Mouse (Mus musculus) left cerebral cortex, adult 2 months (tissue): ENCODE results near the gene Gm48552. TPM values are rescaled to one million over a fixed set of nuclear protein-coding genes. Genes with fewer than 3 reads are reported as not detected.

ENCODE experiments used
- DNase-seq, 2 experiments: peaks; one replicate each; pipeline ENCODE4 v3.0.0; 2021 to 2022; ENCODE audit warnings: low spot score in 2 of 2, mixed read lengths in 1 of 2; ENCODE audit errors: extremely low spot score in 1 of 2
- H3K27ac ChIP-seq: fragments of 200-600 bp; 2 replicates; pipeline ENCODE4 v1.8.1; 2022
- H3K4me3 ChIP-seq: fragments of 200-600 bp; 2 replicates; pipeline ENCODE4 v1.8.1; 2022
- CTCF ChIP-seq: fragments of 200-600 bp; IDR thresholded peaks from 2 replicates; pipeline ENCODE4 v1.8.1; 2022; ENCODE audit warnings: antibody characterized with exemption, mild to moderate bottlenecking, moderate library complexity
- intact Hi-C: fragments of 180-260 bp; cut with DNase I; formaldehyde crosslinking; loops from one replicate; pipeline ENCODE4 v1.15.1; 2025
- total RNA-seq, 2 experiments: library from RNA; stranded (reverse); gene quantifications; 2 replicates each; pipeline ENCODE4 v1.2.3; 2021

Gm48552 gene
- total RNA-seq, 2 experiments from 2014 or later = 5.1 to 7.1 TPM

GRCm38 (mm10) chr10:81364666-81365065, 24.1 kb upstream of the Gm48552 start:
- intact Hi-C loops = no loop called here
- Histone ChIP-seq H3K4me3 (no peak overlapping the region), H3K27ac (peak overlapping the region; percentile 45)
- no peak for DNase-seq
- no peak for TF ChIP-seq CTCF

DNA sequence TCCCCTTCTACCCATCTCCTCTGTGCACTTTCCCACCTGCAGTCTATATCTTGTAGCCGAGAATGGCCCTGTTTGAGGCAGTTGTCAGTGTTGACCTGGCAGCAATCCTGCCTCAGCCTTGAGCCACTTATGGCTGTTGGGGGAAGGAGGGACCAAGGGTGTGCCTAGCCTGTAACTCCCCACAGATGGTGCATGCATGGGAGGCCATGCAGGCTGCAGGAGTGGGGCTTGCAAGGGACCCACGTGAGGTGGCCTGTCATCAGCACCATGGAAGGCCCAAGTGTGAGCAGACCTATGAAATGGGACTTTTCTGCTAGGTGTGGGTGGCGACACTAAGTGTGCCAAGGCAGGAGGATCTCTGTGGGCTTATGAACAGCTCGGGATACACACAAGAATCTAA, 23.7 kb upstream of the Gm48552 start:
- Histone ChIP-seq H3K27ac (peak overlapping the region; percentile 45), H3K4me3 (no peak overlapping the region)
- TF ChIP-seq CTCF = no peak
- no peak for DNase-seq
- intact Hi-C loops = no loop called here

GRCm38 (mm10) chr10:81365672-81366476, 22.9 kb upstream of the Gm48552 start, which contains the start of gene 4930404N11Rik:
Gene 4930404N11Rik (minus strand): TSS chr10:81365816.
- intact Hi-C loops = no loop called here
- no peak for DNase-seq
- TF ChIP-seq CTCF = no peak
- peak within 1 kb of the TSS; percentile 45 for H3K27ac ChIP-seq
- no peak within 1 kb of the TSS for H3K4me3 ChIP-seq

- TF ChIP-seq CTCF = no peak
- no peak overlapping the region for H3K27ac ChIP-seq
- no peak for DNase-seq
- H3K4me3 ChIP-seq = no peak overlapping the region
- intact Hi-C loops = no loop called here
Observed at GRCm38 (mm10) chr10:81366477-81367206, 22.2 kb upstream of the Gm48552 start.

GRCm38 (mm10) chr10:81367207-81367495, 21.7 kb upstream of the Gm48552 start:
- intact Hi-C loops = no loop called here

GRCm38 (mm10) chr10:81375322-81375721, 13.5 kb upstream of the Gm48552 start:
- TF ChIP-seq CTCF = no peak
- intact Hi-C loops = no loop called here

More at GRCm38 (mm10) chr10:81367207-81367495, 21.7 kb upstream of the Gm48552 start:
- no peak overlapping the region for H3K4me3 ChIP-seq
- no peak overlapping the region for H3K27ac ChIP-seq
- DNase-seq = no peak
- no peak for TF ChIP-seq CTCF

GRCm38 (mm10) chr10:81376561-81377361, 12.0 kb upstream of the Gm48552 start:
- intact Hi-C loops = no loop called here
- H3K4me3 ChIP-seq = peak overlapping the region; percentile 98
- DNase-seq = no peak
- TF ChIP-seq CTCF = no peak
- no peak overlapping the region for H3K27ac ChIP-seq

More at GRCm38 (mm10) chr10:81375322-81375721, 13.5 kb upstream of the Gm48552 start:
- H3K27ac ChIP-seq = no peak overlapping the region
- DNase-seq = no peak
- no peak overlapping the region for H3K4me3 ChIP-seq

- no peak for DNase-seq
- Histone ChIP-seq H3K27ac (no peak overlapping the region), H3K4me3 (peak overlapping the region; percentile 98)
- intact Hi-C loops = no loop called here
- TF ChIP-seq CTCF = no peak
Observed at GRCm38 (mm10) chr10:81377362-81377664, 11.5 kb upstream of the Gm48552 start.

GRCm38 (mm10) chr10:81377793-81378552, 10.8 kb upstream of the Gm48552 start, which contains the start of gene Fzr1:
Gene Fzr1 (minus strand): TSS chr10:81378516.
- Histone ChIP-seq H3K4me3 (peak within 1 kb of the TSS; percentile 98), H3K27ac (peak within 1 kb of the TSS; percentile 90)
- intact Hi-C loops = no loop called here
- no peak for TF ChIP-seq CTCF
- no peak for DNase-seq

DNA sequence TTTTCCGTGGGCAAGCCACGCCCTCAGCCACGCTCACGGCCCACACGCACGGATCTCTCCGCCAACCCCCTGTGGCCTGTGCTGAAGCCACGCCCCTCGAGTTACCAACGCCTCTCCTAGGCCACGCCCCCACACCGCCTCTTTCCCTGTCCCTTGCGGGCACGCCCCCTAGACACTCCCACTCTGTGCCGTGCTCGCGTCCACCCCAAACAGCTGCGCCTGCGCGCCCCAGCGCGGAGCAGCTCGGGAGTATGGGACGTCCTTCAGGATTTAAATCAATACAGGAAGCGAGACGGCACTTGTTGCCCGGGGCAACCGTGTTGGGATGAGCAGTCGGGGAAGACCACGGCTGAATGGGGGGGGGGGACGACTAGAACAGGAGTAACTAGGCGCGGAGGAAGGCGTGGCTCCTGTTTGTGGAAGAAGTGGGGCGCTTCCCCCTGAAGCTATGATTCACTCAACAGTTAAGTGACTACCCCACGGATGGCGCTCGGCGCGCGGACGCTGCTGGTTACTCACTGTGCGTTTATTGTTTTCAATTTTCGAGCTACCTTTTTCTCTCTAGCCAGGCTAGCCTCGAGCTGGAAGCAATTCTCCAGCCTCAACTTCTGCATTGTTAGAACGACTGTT, 10.1 kb upstream of the Gm48552 start:
- no peak overlapping the region for H3K27ac ChIP-seq

GRCm38 (mm10) chr10:81379183-81379553, 9.6 kb upstream of the Gm48552 start:
- DNase-seq = no peak
- no peak overlapping the region for H3K27ac ChIP-seq
- peak overlapping the region; percentile 50 for H3K4me3 ChIP-seq
- TF ChIP-seq CTCF = no peak
- intact Hi-C loops = no loop called here

More for the DNA sequence above, 10.1 kb upstream of the Gm48552 start:
- intact Hi-C loops = no loop called here
- peak; percentile 100 for DNase-seq
- no peak for TF ChIP-seq CTCF
- peak overlapping the region; percentile 98 for H3K4me3 ChIP-seq
